Mouse (Mus musculus) heart, adult 2 months (tissue): ENCODE data around the gene Slc5a11. TPM values are rescaled to one million over a fixed set of nuclear protein-coding genes. Genes with fewer than 3 reads are reported as not detected.

Experiments used
- DNase-seq, 2 experiments: peaks; one replicate each; pipeline ENCODE4 v3.0.0; 2021
- H3K27ac ChIP-seq: fragments of 200-600 bp; 2 replicates; pipeline ENCODE4 v1.8.1; 2022
- H3K27me3 ChIP-seq: fragments of 200-500 bp; 2 replicates; pipeline ENCODE4 v1.6.1; 2012; ENCODE audit warnings: mild to moderate bottlenecking, low read length, inconsistent platforms, mixed read lengths; ENCODE audit not compliant: control insufficient read depth, insufficient read depth
- H3K36me3 ChIP-seq: fragments of 200-500 bp; 2 replicates; pipeline ENCODE4 v1.6.1; 2012; ENCODE audit warnings: low read length, inconsistent platforms; ENCODE audit not compliant: control insufficient read depth, insufficient read depth
- H3K4me1 ChIP-seq: fragments of 200-500 bp; 2 replicates; pipeline ENCODE4 v1.6.1; 2011; ENCODE audit warnings: low read length; ENCODE audit not compliant: control insufficient read depth, insufficient read depth
- H3K4me3 ChIP-seq: fragments of 200-600 bp; 2 replicates; pipeline ENCODE4 v1.8.1; 2022
- H3K79me2 ChIP-seq: fragments of 200-500 bp; replicated peaks from 2 replicates; pipeline ENCODE4 v1.6.1; 2012; ENCODE audit warnings: mild to moderate bottlenecking, inconsistent platforms, low read length, moderate library complexity, mixed read lengths; ENCODE audit not compliant: control insufficient read depth, insufficient read depth
- H3K9ac ChIP-seq: fragments of 200-500 bp; 2 replicates; pipeline ENCODE4 v1.6.1; 2012; ENCODE audit warnings: low read depth, mild to moderate bottlenecking, control low read depth, inconsistent platforms, low read length, mixed read lengths
- CTCF ChIP-seq: fragments of 200-600 bp; IDR thresholded peaks from 2 replicates; pipeline ENCODE4 v1.8.1; 2022; ENCODE audit warnings: antibody characterized with exemption, mild to moderate bottlenecking, moderate library complexity
- EP300 ChIP-seq: fragments of 200-500 bp; IDR thresholded peaks from 2 replicates; pipeline ENCODE4 v1.6.1; 2011; ENCODE audit warnings: low read depth, low read length, control low read depth; ENCODE audit not compliant: insufficient read depth
- POLR2A ChIP-seq: fragments of 200-500 bp; IDR thresholded peaks from 2 replicates; pipeline ENCODE4 v1.6.1; 2011; ENCODE audit warnings: mild to moderate bottlenecking, low read depth, low read length, control low read depth; ENCODE audit not compliant: insufficient read depth
- WGBS: fragments of 180-500 bp; shearing (Covaris S2); methylation state at CpG from one replicate; pipeline ENCODE4 v1.1.7; 2018; 5-methylcytosine and 5-hydroxymethylcytosine counted together
- intact Hi-C: fragments of 180-260 bp; cut with DNase I; formaldehyde crosslinking; loops from one replicate; pipeline ENCODE4 v1.15.1; 2025
- polyA plus RNA-seq: library from polyadenylated mRNA; depleted of rRNA; stranded (reverse); fragments of >200 nt; gene quantifications from 2 replicates; pipeline ENCODE4 v1.2.3, GENCODE M21; 2012
- total RNA-seq, 2 experiments: library from RNA; stranded (reverse); gene quantifications; 2 replicates each; pipeline ENCODE4 v1.2.3; 2021

Gene Slc5a11
- total and polyA plus RNA-seq, 3 experiments: 0.10 TPM; not detected in 2

DNA sequence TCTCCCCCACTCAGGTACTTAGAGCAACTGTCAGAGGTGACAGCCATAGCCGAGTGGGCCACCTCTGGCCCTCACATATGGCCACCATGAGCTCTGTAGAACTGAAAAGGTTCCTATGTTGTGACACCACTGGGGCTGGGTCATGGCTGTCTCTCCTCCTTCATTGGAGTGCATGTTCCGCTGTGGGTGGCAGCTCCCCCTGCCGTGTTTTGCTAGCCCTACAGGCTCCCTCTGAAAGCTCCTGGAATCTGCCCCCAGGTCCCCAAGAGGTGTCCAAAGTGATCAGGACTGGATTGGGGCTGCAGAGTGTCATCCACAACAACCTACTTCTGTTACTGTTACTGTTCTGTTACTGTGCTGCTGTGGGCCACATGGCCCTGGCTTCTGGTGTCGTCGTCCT lies 2.3 kb upstream of the Slc5a11 start:
- no peak for DNase-seq
- H3K36me3 ChIP-seq: no peaks in the 10 kb centered on the region
- no peaks in the 10 kb centered on the region for H3K79me2 ChIP-seq
- TF ChIP-seq CTCF: no peak
- no peak for TF ChIP-seq POLR2A
- TF ChIP-seq EP300: no peak
- no peak overlapping the region for H3K27ac ChIP-seq
- 80% methylated on average over 5 of the region's 5 CpGs for WGBS
- no peak overlapping the region for H3K4me3 ChIP-seq
- H3K27me3 ChIP-seq: no peaks in the 10 kb centered on the region
- H3K4me1 ChIP-seq: no peaks in the 10 kb centered on the region
- intact Hi-C loops: no loop called here
- H3K9ac ChIP-seq: no peak overlapping the region

GRCm38 (mm10) chr7:123215138-123215537 lies 558 bp downstream of the Slc5a11 start:
- intact Hi-C loops: no loop called here

GRCm38 (mm10) chr7:123217448-123218354 lies 3.1 kb downstream of the Slc5a11 start:
- H3K79me2 ChIP-seq: no peaks in the 10 kb centered on the region
- intact Hi-C loops: no loop called here
- H3K27ac ChIP-seq: no peak overlapping the region
- WGBS: 77% methylated on average over 7 of the region's 7 CpGs
- H3K4me3 ChIP-seq: no peak overlapping the region
- DNase-seq: no peak
- H3K4me1 ChIP-seq: no peaks in the 10 kb centered on the region
- H3K36me3 ChIP-seq: no peaks in the 10 kb centered on the region
- no peak overlapping the region for H3K9ac ChIP-seq
- H3K27me3 ChIP-seq: no peaks in the 10 kb centered on the region
- no peak for TF ChIP-seq POLR2A
- TF ChIP-seq EP300: no peak
- TF ChIP-seq CTCF: no peak

More at GRCm38 (mm10) chr7:123215138-123215537, 558 bp downstream of the Slc5a11 start:
- Histone ChIP-seq H3K36me3 (no peaks in the 10 kb centered on the region), H3K4me3 (no peak overlapping the region), H3K4me1 (no peaks in the 10 kb centered on the region), H3K27me3 (no peaks in the 10 kb centered on the region), H3K27ac (no peak overlapping the region), H3K9ac (no peak overlapping the region), H3K79me2 (no peaks in the 10 kb centered on the region)
- DNase-seq: no peak
- TF ChIP-seq POLR2A: no peak
- 85% methylated on average over 2 of the region's 2 CpGs for WGBS

DNA sequence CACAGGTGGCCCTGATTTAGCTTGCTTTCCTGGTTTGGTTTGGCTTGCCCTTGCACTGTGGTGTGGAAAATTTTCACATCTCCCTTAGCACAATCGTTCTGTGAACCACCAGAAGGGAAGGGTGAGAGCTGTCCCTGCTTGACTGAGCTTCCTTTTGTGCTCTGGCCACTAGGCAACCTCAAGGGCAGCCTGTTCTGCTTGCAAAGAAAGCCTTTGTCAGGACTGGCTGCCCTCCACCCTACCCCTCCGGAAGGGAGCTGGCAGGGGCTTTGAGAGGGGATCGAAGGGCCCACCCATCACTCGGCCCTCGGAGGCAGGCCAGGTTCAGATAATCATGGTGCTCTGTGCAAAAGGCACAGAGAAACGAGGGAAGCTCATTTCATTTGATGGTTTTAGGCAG lies 4.0 kb downstream of the Slc5a11 start:
- no peak overlapping the region for H3K4me3 ChIP-seq
- no peaks in the 10 kb centered on the region for H3K36me3 ChIP-seq
- no peak overlapping the region for H3K9ac ChIP-seq
- no peaks in the 10 kb centered on the region for H3K4me1 ChIP-seq
- TF ChIP-seq EP300: no peak
- TF ChIP-seq POLR2A: no peak
- TF ChIP-seq CTCF: no peak
- intact Hi-C loops: no loop called here
- no peaks in the 10 kb centered on the region for H3K79me2 ChIP-seq
- H3K27me3 ChIP-seq: no peaks in the 10 kb centered on the region
- WGBS: 44% methylated on average over 6 of the region's 6 CpGs
- H3K27ac ChIP-seq: no peak overlapping the region
- no peak for DNase-seq

- WGBS: 73% methylated on average over 13 of the region's 13 CpGs
- H3K4me3 ChIP-seq: no peak overlapping the region
- no peaks in the 10 kb centered on the region for H3K36me3 ChIP-seq
Measured at GRCm38 (mm10) chr7:123219781-123220632, 5.4 kb downstream of the Slc5a11 start.

GRCm38 (mm10) chr7:123220633-123220942 lies 6.0 kb downstream of the Slc5a11 start:
- Histone ChIP-seq H3K9ac (no peak overlapping the region), H3K27ac (no peak overlapping the region), H3K36me3 (no peaks in the 10 kb centered on the region), H3K27me3 (no peaks in the 10 kb centered on the region), H3K4me1 (no peaks in the 10 kb centered on the region), H3K4me3 (no peak overlapping the region), H3K79me2 (no peaks in the 10 kb centered on the region)
- TF ChIP-seq EP300: no peak
- no peak for TF ChIP-seq POLR2A
- no peak for TF ChIP-seq CTCF
- no peak for DNase-seq
- intact Hi-C loops: no loop called here
- 65% methylated on average over 2 of the region's 2 CpGs for WGBS

More at GRCm38 (mm10) chr7:123219781-123220632, 5.4 kb downstream of the Slc5a11 start:
- no peak for DNase-seq
- Histone ChIP-seq H3K9ac (no peak overlapping the region), H3K27me3 (no peaks in the 10 kb centered on the region), H3K27ac (no peak overlapping the region), H3K79me2 (no peaks in the 10 kb centered on the region), H3K4me1 (no peaks in the 10 kb centered on the region)
- TF ChIP-seq POLR2A: no peak
- no peak for TF ChIP-seq EP300
- no peak for TF ChIP-seq CTCF
- intact Hi-C loops: no loop called here
